Mouse (Mus musculus) megakaryocyte, embryonic 14.5 days (primary cell): ENCODE data around the gene Cacna1h. TPM values are rescaled to one million over a fixed set of nuclear protein-coding genes. Genes with fewer than 3 reads are reported as not detected.
A peak's percentile ranks its signal among the peaks of the same experiment; 100 is the strongest.

ENCODE experiments used
- H3K27me3 ChIP-seq: replicated peaks from 2 replicates; pipeline ENCODE3; 2012; ENCODE audit warnings: inconsistent platforms
- H3K36me3 ChIP-seq: replicated peaks from 2 replicates; pipeline ENCODE3; 2012; ENCODE audit warnings: low read length, inconsistent platforms, mixed read lengths
- H3K4me1 ChIP-seq: 2 replicates; pipeline ENCODE4 v1.6.1; 2012; ENCODE audit warnings: inconsistent platforms
- H3K4me3 ChIP-seq: replicated peaks from 2 replicates; pipeline ENCODE3; 2012; ENCODE audit warnings: moderate library complexity, mild to moderate bottlenecking, inconsistent platforms
- H3K9me3 ChIP-seq: 2 replicates; pipeline ENCODE4 v1.6.1; 2012; ENCODE audit warnings: inconsistent platforms
- FLI1 ChIP-seq: IDR thresholded peaks from 2 replicates; pipeline ENCODE4 v1.6.1; 2012; ENCODE audit warnings: low read length, inconsistent platforms, mixed read lengths
- GATA1 ChIP-seq: IDR thresholded peaks from 3 replicates; pipeline ENCODE4 v1.6.1; 2012; ENCODE audit warnings: mixed read lengths, low read length, inconsistent platforms, borderline replicate concordance
- polyA plus RNA-seq: library from polyadenylated mRNA; stranded (reverse); fragments of >175 nt; gene quantifications from 2 replicates; pipeline ENCODE4 v1.2.3, GENCODE M21; 2012; ENCODE audit warnings: low replicate concordance; ENCODE audit not compliant: insufficient read depth

The Cacna1h gene
- polyA plus RNA-seq, 1 experiment = not detected

DNA sequence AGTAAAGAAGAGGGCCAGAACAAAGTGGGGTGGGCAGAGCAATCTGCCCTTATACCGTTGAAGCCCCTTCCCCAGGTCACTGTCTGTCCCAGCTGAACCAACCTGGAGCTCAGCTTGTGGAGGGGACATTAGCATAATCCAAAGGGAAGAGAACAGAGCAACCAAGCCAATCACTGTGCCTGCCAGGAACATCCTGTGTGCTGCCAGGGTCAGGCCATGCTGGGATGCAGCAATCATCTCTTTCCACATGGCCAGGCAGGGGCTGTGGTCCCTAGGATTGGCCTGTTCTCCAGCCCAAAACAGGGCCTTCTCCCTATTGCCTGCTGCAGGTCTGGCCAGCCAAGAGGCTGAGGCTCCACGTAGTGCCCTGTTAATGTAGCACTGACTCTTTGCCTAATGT, 7.6 kb downstream of the Cacna1h start:
- no peak overlapping the region for H3K4me3 ChIP-seq
- H3K9me3 ChIP-seq = no peaks in the 10 kb centered on the region
- no peaks in the 10 kb centered on the region for H3K4me1 ChIP-seq
- H3K27me3 ChIP-seq = peaks cover 89% of the 10 kb centered on the region
- TF ChIP-seq FLI1 = no peak
- no peak for TF ChIP-seq GATA1
- no peaks in the 10 kb centered on the region for H3K36me3 ChIP-seq

DNA sequence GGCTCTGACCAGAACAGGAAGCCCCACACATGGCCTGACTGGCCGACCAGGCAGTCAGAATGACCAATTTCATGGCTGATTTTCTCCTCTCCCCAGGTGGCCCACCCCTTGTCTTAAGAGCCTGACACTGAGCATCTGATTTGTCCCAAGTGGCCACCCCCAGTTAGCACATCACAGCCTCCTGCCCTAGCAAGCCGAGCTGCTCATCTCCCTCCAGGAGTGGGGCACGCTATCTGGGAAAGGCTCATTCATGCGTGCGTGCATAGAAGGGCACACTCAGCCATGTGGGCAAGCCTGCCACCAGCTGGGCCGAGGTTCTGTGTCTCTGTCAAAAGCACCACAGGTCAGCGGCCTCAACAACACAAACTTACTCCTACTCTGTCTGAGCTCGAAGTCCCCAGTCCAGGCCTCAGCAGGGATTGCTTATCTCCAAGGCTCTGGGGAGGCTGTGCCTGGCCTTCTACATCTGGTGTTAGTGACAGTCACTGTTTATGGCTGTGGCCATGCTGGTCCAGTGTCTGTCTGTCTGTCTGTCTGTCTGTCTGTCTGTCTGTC, 9.0 kb downstream of the Cacna1h start:
- TF ChIP-seq GATA1 = no peak
- TF ChIP-seq FLI1 = no peak
- H3K4me1 ChIP-seq = no peaks in the 10 kb centered on the region
- no peaks in the 10 kb centered on the region for H3K36me3 ChIP-seq
- H3K4me3 ChIP-seq = no peak overlapping the region
- H3K27me3 ChIP-seq = peaks cover 86% of the 10 kb centered on the region
- no peaks in the 10 kb centered on the region for H3K9me3 ChIP-seq

DNA sequence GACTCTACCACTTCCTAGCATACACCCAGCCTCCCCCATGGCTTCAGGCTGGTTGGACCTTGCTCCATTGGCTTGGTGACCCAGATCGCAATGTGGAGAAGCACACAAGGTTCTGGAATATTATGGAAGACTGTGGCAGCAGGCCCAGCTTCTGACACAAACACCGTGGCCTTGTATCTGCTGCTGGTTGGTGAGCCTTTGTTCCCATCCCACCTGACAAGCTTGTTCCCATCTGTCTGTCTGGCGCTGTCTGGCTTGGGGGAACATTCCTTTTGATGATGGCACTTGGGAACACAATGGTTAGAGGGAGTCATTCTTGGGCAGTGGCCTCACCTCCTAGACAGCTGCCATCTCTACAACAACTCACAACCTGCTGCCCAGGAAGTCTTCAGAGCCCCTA, 12.6 kb downstream of the Cacna1h start:
- Histone ChIP-seq H3K36me3 (no peaks in the 10 kb centered on the region), H3K4me3 (no peak overlapping the region), H3K9me3 (no peaks in the 10 kb centered on the region), H3K27me3 (peaks cover 78% of the 10 kb centered on the region), H3K4me1 (no peaks in the 10 kb centered on the region)
- TF ChIP-seq FLI1 = no peak
- no peak for TF ChIP-seq GATA1

DNA sequence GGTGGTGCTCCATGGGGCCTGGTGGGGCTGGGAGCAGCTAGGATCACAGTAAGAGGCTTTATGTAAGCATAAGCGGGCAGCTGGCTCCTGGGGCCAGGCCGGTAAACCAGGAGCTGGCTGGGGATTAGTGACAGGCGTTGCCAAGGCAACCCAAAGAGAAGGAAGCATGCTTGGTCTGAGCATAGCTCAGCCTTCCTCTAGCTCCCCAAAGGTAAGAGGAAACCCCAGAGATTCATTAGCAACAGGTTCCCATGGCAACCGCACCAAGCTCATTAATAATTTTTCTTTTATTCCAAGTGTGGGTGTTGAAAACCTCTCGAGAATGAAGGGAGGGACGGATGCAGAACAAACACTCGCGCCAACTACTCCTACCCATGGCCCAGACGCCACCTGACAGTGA, 14.7 kb downstream of the Cacna1h start:
- Histone ChIP-seq H3K4me3 (no peak overlapping the region), H3K36me3 (no peaks in the 10 kb centered on the region), H3K27me3 (peaks cover 76% of the 10 kb centered on the region), H3K4me1 (no peaks in the 10 kb centered on the region), H3K9me3 (no peaks in the 10 kb centered on the region)
- TF ChIP-seq GATA1 (no peak), FLI1 (no peak)

DNA sequence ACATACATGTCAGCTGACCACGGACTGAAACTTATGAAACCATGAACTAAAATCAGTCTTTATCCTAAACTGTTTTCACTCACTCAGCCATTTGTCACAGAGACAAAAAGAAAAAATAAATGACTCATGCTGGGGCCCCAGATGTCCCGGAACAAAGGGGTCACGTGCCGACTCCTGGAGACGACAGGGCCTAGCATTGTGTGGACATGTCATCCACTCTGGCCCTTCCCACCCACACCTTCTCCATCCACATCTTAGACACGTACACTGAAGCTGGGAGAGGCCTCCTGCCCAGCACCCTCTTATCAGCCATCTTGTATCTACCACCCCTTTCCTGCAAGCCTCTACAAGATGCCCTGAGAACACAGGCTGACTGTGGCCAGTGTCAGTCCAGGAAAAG, 15.6 kb downstream of the Cacna1h start:
- no peaks in the 10 kb centered on the region for H3K4me1 ChIP-seq
- no peaks in the 10 kb centered on the region for H3K9me3 ChIP-seq
- peak overlapping the region; percentile 3 for H3K4me3 ChIP-seq
- no peaks in the 10 kb centered on the region for H3K36me3 ChIP-seq
- H3K27me3 ChIP-seq = peaks cover 69% of the 10 kb centered on the region
- no peak for TF ChIP-seq FLI1
- no peak for TF ChIP-seq GATA1

DNA sequence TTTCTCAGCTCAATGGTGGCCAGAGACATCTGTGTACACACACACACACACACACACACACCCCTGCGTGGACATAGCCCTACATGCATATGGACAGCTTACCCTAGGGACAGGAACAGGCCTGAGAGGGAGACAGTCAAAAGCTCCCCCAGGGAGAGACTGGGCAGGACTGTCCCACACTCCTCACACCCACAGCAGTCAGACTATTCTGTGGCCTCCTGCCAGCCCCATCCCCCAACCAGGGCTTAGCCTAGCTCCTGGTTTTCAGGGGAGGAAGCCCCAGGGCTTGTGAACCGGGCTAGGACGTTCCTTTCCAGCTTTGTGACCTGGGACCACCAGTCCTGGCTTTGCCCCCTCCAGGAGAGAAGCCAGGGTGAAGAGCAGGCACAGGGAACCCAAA, 17.4 kb downstream of the Cacna1h start:
- no peak overlapping the region for H3K4me3 ChIP-seq
- no peaks in the 10 kb centered on the region for H3K9me3 ChIP-seq
- TF ChIP-seq GATA1 = no peak
- TF ChIP-seq FLI1 = no peak
- H3K36me3 ChIP-seq = no peaks in the 10 kb centered on the region
- H3K4me1 ChIP-seq = no peaks in the 10 kb centered on the region; the same call in 1 of the 2 replicates
- H3K27me3 ChIP-seq = peaks cover 67% of the 10 kb centered on the region

DNA sequence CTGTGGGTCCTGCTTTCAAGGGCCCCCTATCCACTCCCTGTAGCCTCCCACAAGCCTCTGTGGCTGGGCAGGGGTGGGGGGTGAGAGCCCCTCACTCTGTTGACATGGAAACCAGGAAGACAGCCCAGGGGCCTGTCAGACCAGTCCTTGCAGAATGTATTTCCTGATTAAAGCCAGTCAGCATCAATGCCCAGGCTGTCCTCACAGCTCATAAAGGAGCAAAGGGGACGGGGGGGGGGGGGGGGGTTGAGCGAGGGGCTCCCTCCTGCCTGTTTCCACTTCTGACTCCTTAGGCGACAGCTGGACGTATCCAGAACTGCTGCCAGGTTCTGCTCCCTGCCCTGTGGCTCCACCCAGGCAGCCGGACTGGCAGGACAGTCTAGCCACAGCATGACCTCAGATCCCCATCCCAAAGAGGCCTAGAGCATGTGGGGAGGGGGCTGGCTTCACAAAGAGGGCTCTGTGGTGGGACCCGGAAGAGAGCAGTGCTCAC, 18.1 kb downstream of the Cacna1h start:
- no peak for TF ChIP-seq FLI1
- no peak for TF ChIP-seq GATA1
- H3K27me3 ChIP-seq = peaks cover 66% of the 10 kb centered on the region

DNA sequence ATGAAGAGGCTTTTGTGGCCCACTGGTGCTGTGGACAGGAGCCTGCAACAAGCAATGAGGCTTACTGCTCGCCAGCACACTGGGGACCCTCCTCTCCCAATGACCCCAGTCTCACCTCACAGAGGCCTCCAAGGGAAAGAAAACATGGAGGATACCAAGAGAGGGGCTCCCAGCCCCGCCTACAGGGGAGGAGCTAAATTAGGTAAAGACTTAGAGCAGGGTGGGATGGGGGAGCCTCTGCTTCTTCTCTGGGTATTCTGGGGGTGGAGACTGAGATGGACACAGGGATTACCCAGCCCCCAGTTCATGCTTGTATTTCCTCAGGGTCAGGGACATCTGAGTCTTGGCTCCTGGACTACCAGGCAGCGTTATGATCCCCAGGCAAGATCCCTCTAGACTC, 18.7 kb downstream of the Cacna1h start:
- no peaks in the 10 kb centered on the region for H3K36me3 ChIP-seq
- no peaks in the 10 kb centered on the region for H3K9me3 ChIP-seq
- H3K4me3 ChIP-seq = no peak overlapping the region
- TF ChIP-seq FLI1 (no peak), GATA1 (no peak)
- peaks cover 69% of the 10 kb centered on the region for H3K27me3 ChIP-seq
- peaks cover 6% of the 10 kb centered on the region for H3K4me1 ChIP-seq

More for the DNA sequence above, 18.1 kb downstream of the Cacna1h start:
- Histone ChIP-seq H3K9me3 (no peaks in the 10 kb centered on the region), H3K36me3 (no peaks in the 10 kb centered on the region), H3K4me1 (peaks cover 6% of the 10 kb centered on the region), H3K4me3 (no peak overlapping the region)

DNA sequence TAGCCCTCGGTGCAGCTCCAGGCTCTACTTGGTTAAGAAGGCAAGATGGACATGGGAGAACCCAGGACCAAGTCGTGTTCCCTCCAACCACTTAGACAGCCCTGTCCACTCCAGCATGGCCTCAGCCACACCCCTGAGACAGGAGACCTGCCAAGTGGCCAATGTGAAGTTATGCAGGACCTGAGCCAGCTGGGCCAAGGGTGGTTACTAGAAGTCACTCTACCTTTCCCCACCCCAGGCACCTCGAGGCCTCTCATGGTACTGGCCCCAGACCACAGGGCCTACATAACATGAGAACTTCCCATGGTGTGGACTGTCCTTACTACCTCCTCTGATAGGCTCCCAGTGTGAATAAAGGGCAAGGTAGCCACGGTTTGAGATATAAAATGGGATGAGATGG, 19.4 kb downstream of the Cacna1h start:
- Histone ChIP-seq H3K9me3 (no peaks in the 10 kb centered on the region), H3K36me3 (no peaks in the 10 kb centered on the region), H3K4me1 (peaks cover 6% of the 10 kb centered on the region), H3K4me3 (no peak overlapping the region), H3K27me3 (peaks cover 69% of the 10 kb centered on the region)
- TF ChIP-seq GATA1 (no peak), FLI1 (no peak)

DNA sequence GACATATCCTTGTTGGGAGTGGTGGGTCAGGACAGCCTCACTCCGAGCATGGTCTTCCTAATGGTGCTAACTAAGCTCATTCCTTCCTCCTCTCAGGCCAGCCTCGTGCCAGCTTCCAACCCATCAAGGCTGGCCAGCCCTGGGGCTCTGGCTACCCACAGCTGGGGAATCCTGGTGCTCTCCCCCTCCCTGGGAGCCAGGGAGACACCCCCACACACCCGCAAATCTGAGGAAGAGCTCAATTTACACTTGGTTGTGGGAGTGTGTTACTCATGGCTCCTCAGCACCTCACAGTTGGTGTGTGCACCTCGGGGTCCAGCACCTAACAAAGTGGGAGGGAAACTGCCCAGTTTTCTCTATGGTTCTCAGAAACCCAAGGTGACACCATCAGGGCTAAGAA, 22.3 kb downstream of the Cacna1h start:
- Histone ChIP-seq H3K9me3 (no peaks in the 10 kb centered on the region), H3K27me3 (peaks cover 68% of the 10 kb centered on the region), H3K4me1 (peaks cover 6% of the 10 kb centered on the region), H3K4me3 (no peak overlapping the region), H3K36me3 (no peaks in the 10 kb centered on the region)
- TF ChIP-seq GATA1 = no peak

DNA sequence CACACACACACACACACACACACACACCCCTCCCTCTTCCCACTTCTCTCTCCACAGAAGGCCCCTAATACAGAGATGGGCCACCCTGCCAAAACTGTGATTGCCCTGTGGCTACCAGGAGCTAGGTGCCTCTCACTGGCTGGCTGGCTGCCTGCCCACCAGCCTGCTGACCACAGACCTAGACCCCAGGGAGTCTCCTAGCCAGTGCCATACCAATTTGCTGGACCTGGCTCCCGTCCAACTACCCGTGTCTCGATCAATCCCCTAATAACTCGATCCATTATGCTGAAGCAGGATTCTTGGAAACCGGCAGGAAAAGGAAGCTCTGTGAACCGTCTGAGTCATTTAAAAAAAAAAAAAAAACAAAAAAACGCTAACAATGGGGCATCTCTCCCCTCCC, 22.8 kb downstream of the Cacna1h start:
- H3K36me3 ChIP-seq = no peaks in the 10 kb centered on the region
- H3K4me3 ChIP-seq = no peak overlapping the region
- H3K9me3 ChIP-seq = no peaks in the 10 kb centered on the region
- peaks cover 6% of the 10 kb centered on the region for H3K4me1 ChIP-seq
- peaks cover 70% of the 10 kb centered on the region for H3K27me3 ChIP-seq
- TF ChIP-seq GATA1 (no peak), FLI1 (no peak)
